Mouse (Mus musculus) E14TG2a.4 (cell line): ENCODE measurements around the gene Rpl11.

ENCODE experiments used
- CTCF ChIP-seq: conservative IDR thresholded peaks from 2 replicates; pipeline ENCODE4 v1.5.1; 2014; ENCODE audit warnings: low read length
- NANOG ChIP-seq: IDR thresholded peaks from 2 replicates; pipeline ENCODE4 v1.6.1; 2014; ENCODE audit warnings: borderline replicate concordance, low read length, mixed read lengths
- POU5F1 ChIP-seq: IDR thresholded peaks from 2 replicates; pipeline ENCODE4 v1.6.1; 2014; ENCODE audit warnings: low read length, borderline replicate concordance

GRCm38 (mm10) chr4:136098446-136098845 lies 45.2 kb upstream of the Rpl11 start:
- TF ChIP-seq CTCF: no peak
- no peak for TF ChIP-seq NANOG
- TF ChIP-seq POU5F1: no peak
